Mouse (Mus musculus) adrenal gland, postnatal 25 days (tissue): ENCODE measurements at regions not wholly inside any gene's neighbourhood (a gene's known extent, or its start where the extent isn't known, plus 50 kb on each side); places are given as distances from the start of the nearest gene placed in this dataset.

ENCODE experiments used
- DNase-seq: peaks from one replicate; pipeline ENCODE4 v3.0.0; 2021; ENCODE audit warnings: mixed read lengths

GRCm38 (mm10) chr1:61050346-61050745 lies 72.6 kb downstream of the Icos start:
- no peak for DNase-seq

- no peak for DNase-seq
These were observed 75.9 kb downstream of the Icos start for GRCm38 (mm10) chr1:61053676-61054075.

GRCm38 (mm10) chr1:61054391-61054790 lies 76.7 kb downstream of the Icos start:
- DNase-seq = no peak

GRCm38 (mm10) chr1:61055176-61055575 lies 77.4 kb downstream of the Icos start:
- DNase-seq = peak; percentile 63

GRCm38 (mm10) chr1:61059910-61060536 lies 82.3 kb downstream of the Icos start:
- no peak for DNase-seq

GRCm38 (mm10) chr1:61061892-61062460 lies 84.2 kb downstream of the Icos start:
- DNase-seq = no peak

GRCm38 (mm10) chr1:61068112-61068511 lies 90.4 kb downstream of the Icos start:
- DNase-seq = no peak

GRCm38 (mm10) chr1:61074127-61074526 lies 96.4 kb downstream of the Icos start:
- DNase-seq = no peak

GRCm38 (mm10) chr1:61075335-61075734 lies 97.6 kb downstream of the Icos start:
- DNase-seq = no peak

- DNase-seq = no peak
These were observed 107.0 kb downstream of the Icos start for GRCm38 (mm10) chr1:61084732-61085131.

- peak; percentile 36 for DNase-seq
These were observed 109.1 kb downstream of the Icos start for GRCm38 (mm10) chr1:61086811-61087210.

- DNase-seq = no peak
These were observed 113.1 kb downstream of the Icos start for GRCm38 (mm10) chr1:61090801-61091200.

GRCm38 (mm10) chr1:61095481-61096165 lies 117.9 kb downstream of the Icos start:
- no peak for DNase-seq

- DNase-seq = no peak
These were observed 121.6 kb downstream of the Icos start for GRCm38 (mm10) chr1:61099341-61099740.

GRCm38 (mm10) chr1:61101679-61102078 lies 124.0 kb downstream of the Icos start:
- DNase-seq = peak; percentile 21

GRCm38 (mm10) chr1:61102346-61102745 lies 124.6 kb downstream of the Icos start:
- DNase-seq = no peak

GRCm38 (mm10) chr1:61103581-61103980 lies 125.9 kb downstream of the Icos start:
- no peak for DNase-seq

- DNase-seq = no peak
These were observed 134.1 kb downstream of the Icos start for GRCm38 (mm10) chr1:61111731-61112309.

- DNase-seq = no peak
These were observed 139.8 kb downstream of the Icos start for GRCm38 (mm10) chr1:61117535-61117934.

- DNase-seq = no peak
These were observed 140.3 kb downstream of the Icos start for GRCm38 (mm10) chr1:61118071-61118470.

- no peak for DNase-seq
These were observed 143.8 kb downstream of the Icos start for GRCm38 (mm10) chr1:61121480-61121879.

GRCm38 (mm10) chr1:61125127-61125526 lies 147.4 kb downstream of the Icos start:
- DNase-seq = no peak
